Mouse (Mus musculus): Measurements from ENCODE around the gene Scgb3a1.

DNA sequence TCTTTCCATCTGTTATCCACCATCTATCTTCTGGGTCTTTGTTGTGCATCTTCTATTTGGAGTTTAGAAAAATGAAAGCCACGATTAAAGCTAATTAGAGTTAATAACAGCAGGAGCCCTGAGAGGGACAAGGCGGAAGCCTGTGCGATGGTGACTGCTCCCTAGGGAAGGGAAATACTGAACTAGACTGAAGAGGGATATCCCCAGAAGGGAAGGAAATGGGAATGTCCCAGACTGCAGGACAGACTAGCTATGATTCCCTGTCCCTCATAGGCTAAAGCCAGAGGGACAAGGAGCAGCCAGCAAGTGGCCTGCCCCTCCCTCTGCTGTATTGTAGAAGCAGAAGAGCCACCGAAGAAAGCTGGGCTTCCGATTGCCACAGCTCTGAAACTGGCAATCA is 41.5 kb upstream of the Scgb3a1 start:
- no peak for TF ChIP-seq CTCF (conservative IDR thresholded peaks at IDR 0.05; ENCODE audit: insufficient read depth, insufficient read length, low read depth, low read length)
- TF ChIP-seq POLR2A (IDR thresholded peaks at IDR 0.05; ENCODE audit: low read depth, low read length): no peak
